Mouse (Mus musculus): ENCODE data around the gene Strc.
A peak's percentile ranks its signal among the peaks of the same experiment; 100 is the strongest.

Gene Strc

GRCm38 (mm10) chr2:121354820-121355592 is 32.0 kb downstream of the Strc start, which contains the start of gene Ppip5k1:
Ppip5k1 (minus strand) TSS chr2:121355396.
- DNase-seq = peak; percentile 98

DNA sequence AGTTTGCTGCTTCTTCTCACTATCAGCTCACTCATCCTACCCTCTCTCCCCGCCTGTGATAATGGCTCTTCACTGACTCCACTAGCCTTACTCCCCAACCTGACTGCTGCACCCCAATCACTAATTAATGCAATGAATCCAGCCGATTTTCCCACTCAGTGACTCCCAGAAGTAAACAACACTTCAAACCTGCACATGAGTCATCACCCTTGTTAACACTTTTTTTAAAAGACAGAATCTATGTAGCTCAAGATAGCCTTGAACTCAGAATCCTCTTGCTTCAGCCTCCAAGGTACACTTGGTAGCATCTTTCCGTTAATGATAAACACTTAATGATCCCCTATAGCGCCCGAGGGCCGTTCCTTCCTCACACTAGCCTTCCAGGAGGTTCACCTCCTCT is 32.6 kb downstream of the Strc start:
- no peak for DNase-seq

DNA sequence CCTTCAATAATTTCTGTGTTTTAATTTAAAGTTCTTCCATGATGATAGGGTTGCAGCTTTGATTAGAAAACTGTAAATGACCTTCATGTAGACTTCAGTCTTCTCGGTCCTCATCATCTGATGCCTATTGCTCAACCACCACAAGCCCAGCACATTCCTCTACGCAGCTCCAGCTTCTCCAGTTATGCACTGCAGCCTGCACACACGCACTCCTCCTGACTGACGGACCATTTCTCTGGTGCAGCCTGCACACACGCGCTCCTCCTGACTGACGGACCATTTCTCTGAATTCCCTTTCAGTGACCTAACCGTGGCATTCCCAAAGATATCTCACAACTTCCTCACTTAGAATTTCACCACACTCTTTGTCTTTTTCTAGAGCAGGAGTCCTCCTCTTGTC is 33.8 kb downstream of the Strc start:
- no peak for DNase-seq

DNA sequence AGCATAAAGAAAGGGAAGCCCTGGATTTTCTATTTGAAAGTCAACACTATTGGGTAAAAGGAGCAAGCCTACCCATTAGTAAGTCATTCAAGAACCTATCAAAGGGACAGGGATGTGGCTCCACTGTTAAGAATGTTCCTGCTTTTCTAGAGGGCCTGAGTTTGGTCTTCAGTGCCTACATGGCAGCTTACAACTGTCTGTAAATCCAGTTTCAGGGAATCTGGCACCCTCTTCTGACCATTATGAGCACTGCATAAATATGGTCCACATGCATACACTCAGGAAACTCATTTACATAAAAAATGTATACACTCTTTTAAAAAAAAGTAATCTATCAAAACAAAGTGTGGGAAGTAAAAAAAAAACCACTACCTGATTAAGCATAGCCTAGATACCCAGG is 47.9 kb downstream of the Strc start:
- no peak for DNase-seq

GRCm38 (mm10) chr2:121329492-121329891 is 57.5 kb downstream of the Strc start:
- peak; percentile 57 for DNase-seq

DNA sequence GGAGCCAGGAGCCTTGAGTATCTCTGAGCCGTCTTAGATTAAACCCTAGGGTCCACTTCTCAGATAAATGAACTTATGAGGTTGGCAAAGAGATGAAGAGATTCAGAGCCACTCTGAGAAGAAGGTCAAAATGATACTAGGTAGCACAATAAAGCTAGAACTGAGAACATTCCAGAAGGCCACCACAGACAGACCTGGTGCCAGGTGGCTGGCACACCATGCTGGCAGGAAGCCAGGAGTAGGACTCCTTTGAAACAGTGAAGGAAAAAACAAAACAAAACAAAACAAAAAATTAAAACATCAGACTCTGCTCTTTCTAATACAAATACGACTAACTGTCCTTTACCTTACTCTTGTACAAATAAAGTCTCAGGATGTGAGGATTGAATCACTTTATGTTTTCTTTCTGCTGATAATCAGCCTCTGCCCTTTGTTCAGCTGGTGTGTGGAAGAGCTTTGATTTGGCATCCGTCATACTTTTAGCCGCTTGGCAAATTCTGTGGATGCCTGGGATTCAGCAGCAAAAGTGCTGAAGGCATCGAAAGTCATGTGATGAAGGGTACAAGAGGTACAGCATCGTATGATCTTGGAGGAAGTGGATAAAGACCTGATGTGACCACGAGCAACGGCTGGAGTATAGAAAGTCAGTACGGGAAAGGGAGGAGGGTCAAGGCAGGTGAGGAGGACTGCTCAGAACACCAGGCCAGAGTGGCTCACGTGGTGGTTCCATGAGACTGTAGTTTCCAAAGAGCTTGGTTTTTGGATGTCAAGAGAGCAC is 63.1 kb downstream of the Strc start:
- peak; percentile 84 for DNase-seq

DNA sequence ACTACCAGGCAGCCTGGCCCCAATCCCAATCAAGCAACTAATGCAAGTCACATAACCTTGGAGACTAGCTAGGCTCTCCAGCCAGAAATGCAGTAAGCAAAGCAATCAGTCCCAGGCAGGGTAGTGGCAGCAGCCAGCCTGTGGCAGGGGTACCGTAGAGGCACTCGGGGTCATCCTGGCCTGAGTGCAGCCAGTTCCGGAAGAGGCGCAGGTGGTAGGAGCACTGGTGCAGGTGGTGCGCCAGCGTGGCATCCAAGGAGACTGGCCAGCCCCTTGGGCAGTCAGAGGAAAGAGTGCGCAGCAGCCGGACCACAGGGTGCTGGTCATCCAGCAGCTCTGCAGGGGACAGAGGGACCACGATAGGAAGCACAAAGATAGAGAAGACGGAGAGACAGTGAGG is 63.9 kb downstream of the Strc start:
- peak; percentile 84 for DNase-seq

- DNase-seq = no peak
Measured at GRCm38 (mm10) chr2:121316278-121316677, 70.7 kb downstream of the Strc start.
